Mouse (Mus musculus): ENCODE results near the gene Zyx.

Zyx gene

DNA sequence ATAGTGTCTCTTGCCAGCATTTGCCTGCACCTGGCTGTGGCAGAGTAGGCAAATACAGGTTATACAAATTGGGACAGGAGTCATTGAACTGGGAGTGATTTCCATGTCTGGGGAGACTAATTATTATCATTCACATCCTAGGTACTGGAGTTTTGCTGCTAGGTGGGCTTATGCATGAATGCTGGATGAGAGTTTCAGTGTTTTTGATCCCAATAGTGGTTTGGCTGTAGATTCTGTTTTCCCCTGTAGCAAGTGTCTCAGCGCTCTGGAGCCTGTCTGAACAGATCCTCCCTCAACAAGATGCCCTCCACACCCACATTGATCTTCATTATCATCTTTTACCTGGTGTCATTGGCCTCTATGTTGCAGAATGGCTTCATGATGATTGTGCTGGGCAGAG is 50.5 kb downstream of the Zyx start, which contains the start of gene Tas2r143:
Tas2r143 (plus strand) TSS at position 301 of the 400 bp plus-strand sequence.
- DNase-seq, result no peak

DNA sequence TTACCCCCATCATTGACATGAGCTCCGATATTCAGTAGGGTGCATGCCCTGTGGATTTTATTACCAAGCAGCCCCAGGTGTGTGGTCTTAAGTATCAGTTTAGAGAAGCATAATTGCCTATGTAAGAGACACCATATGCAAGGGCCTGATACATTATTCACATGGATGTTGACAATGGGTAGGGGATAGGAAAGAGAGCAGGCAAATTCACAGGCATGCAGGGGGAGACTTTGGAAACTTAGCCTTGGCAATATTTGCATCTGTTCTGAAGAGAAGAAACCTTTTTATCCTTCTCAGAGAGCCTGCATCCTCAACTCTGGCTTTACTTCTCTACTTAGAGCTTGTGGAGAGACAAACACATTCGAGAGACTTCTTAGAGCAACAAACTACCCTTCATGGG is 55.7 kb downstream of the Zyx start, which contains the start of gene Tas2r135:
Tas2r135 (plus strand) TSS at position 301 of the 400 bp plus-strand sequence.
- no peak for DNase-seq
